Mouse (Mus musculus): ENCODE measurements at regions not wholly inside any gene's neighbourhood (a gene's known extent, or its start where the extent isn't known, plus 50 kb on each side); places are given as distances from the start of the nearest gene placed in this dataset.

GRCm38 (mm10) chr15:88399064-88399463 lies 201.0 kb upstream of the Zdhhc25 start:
- TF ChIP-seq GATA1 (IDR thresholded peaks at IDR 0.05; ENCODE audit: borderline replicate concordance, low read length) (no peak), FLI1 (IDR thresholded peaks at IDR 0.05; ENCODE audit: low read length) (no peak)
